Mouse (Mus musculus) hindbrain, embryonic 16.5 days (tissue): ENCODE results near the gene Fxr2. TPM values are rescaled to one million over a fixed set of nuclear protein-coding genes. Genes with fewer than 3 reads are reported as not detected.

Source experiments
- ATAC-seq: fragments of 200-750 bp; cut with Nextera tagmentation; 2 replicates; pipeline ENCODE4 v1.8.0; 2017; ENCODE audit warnings: moderate TSS enrichment, moderate library complexity
- H3K27ac ChIP-seq: fragments of 300-500 bp; sonication (generic); 2 replicates; pipeline ENCODE4 v1.5.1; 2014; ENCODE audit warnings: low read depth, mild to moderate bottlenecking, control low read depth, low read length, moderate library complexity
- H3K27me3 ChIP-seq: fragments of 300-500 bp; sonication (generic); replicated peaks from 2 replicates; pipeline ENCODE4 v1.6.1; 2014; ENCODE audit warnings: low read length; ENCODE audit not compliant: control insufficient read depth, insufficient read depth
- H3K36me3 ChIP-seq: fragments of 300-500 bp; sonication (generic); 2 replicates; pipeline ENCODE4 v1.6.1; 2014; ENCODE audit warnings: mild to moderate bottlenecking, low read length, moderate library complexity, mixed read lengths; ENCODE audit not compliant: control insufficient read depth, insufficient read depth
- H3K4me1 ChIP-seq: fragments of 300-500 bp; sonication (generic); 2 replicates; pipeline ENCODE4 v1.6.1; 2014; ENCODE audit warnings: low read depth, low read length; ENCODE audit not compliant: control insufficient read depth, insufficient read depth
- H3K4me2 ChIP-seq: fragments of 300-500 bp; sonication (generic); 2 replicates; pipeline ENCODE4 v1.6.1; 2014; ENCODE audit warnings: mild to moderate bottlenecking, low read length, control low read depth, moderate library complexity
- H3K4me3 ChIP-seq: fragments of 300-500 bp; sonication (generic); 2 replicates; pipeline ENCODE4 v1.5.1; 2014; ENCODE audit warnings: mild to moderate bottlenecking, low read length, control low read depth, moderate library complexity
- H3K9ac ChIP-seq: fragments of 300-500 bp; sonication (generic); 2 replicates; pipeline ENCODE4 v1.6.1; 2014; ENCODE audit warnings: low read depth, mild to moderate bottlenecking, control low read depth, low read length, moderate library complexity
- H3K9me3 ChIP-seq: fragments of 300-500 bp; sonication (generic); 2 replicates; pipeline ENCODE4 v1.6.1; 2014; ENCODE audit warnings: mild to moderate bottlenecking, low read length, moderate library complexity; ENCODE audit not compliant: control insufficient read depth
- WGBS: fragments of 180-500 bp; shearing (Covaris S2); extraction: QIAGEN DNeasy Blood & Tissue Kit; methylation state at CpG from one replicate; pipeline ENCODE4 v1.1.7; 2014; 5-methylcytosine and 5-hydroxymethylcytosine counted together
- polyA plus RNA-seq: library from polyadenylated mRNA; unstranded; fragments of >200 nt; fragmentation: Nextera tagmentation; extraction: Ambion mirVana; gene quantifications from 2 replicates; pipeline ENCODE4 v1.2.1, GENCODE M21; 2015

Gene Fxr2
- polyA plus RNA-seq, 1 experiment from 2014 or later: 32.1 TPM

GRCm38 (mm10) chr11:69661221-69661881, 28.6 kb downstream of the Fxr2 start:
- no peak for ATAC-seq
- Histone ChIP-seq H3K27me3 (no peaks in the 10 kb centered on the region), H3K4me2 (peak overlapping the region; percentile 68), H3K9ac (peak overlapping the region; percentile 69), H3K36me3 (peaks cover 32% of the 10 kb centered on the region), H3K4me3 (peak overlapping the region; percentile 67), H3K4me1 (peaks cover 11% of the 10 kb centered on the region), H3K9me3 (no peaks in the 10 kb centered on the region), H3K27ac (peak overlapping the region; percentile 91)
- 65% methylated on average over 3 of the region's 3 CpGs for WGBS

DNA sequence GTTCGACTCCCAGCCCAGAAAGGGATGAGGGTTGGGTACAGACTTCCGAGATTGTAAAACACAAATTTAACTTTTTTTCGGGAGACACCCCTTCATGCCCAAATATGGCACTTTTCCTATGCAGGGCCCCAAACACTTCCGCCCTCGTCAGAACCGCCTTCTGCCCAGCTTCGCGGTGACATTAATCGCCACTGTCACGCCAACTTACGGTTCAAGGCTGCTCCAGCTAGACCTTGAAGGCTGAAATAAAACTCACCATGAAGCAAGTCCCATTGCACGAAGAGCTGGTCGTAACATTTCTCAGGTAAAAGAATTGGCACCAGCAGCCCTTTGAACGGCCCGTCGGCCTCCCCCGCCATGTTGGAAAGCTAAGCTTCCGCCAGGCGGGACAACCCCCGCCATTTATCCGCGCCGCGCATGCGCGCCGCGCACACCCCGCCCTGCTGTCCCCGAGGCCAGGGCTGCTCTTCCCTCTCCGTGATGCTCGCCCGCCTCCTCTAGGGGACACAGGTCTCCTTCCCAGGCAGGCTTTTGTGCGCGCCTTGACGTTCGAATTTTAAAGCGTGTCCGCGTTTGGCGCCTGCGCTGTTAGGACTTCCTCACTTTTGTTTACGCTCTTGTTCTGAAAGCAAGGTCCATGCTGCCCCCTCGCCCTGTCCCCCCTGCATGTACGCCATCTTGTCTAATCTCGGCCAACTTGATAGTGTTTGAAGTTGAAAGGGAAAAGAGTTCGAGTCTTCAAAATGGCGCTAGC, 29.6 kb downstream of the Fxr2 start, which contains the start of gene Mpdu1:
Gene Mpdu1 (minus strand): TSS at position 430 of the 754 bp plus-strand sequence.
- H3K36me3 ChIP-seq: peaks cover 31% of the 10 kb centered on the region
- peak within 1 kb of the TSS; percentile 67 for H3K4me3 ChIP-seq
- WGBS: under 1% methylated on average over 48 of the region's 48 CpGs
- H3K4me1 ChIP-seq: peaks cover 11% of the 10 kb centered on the region
- H3K9ac ChIP-seq: peak within 1 kb of the TSS; percentile 69
- peak within 1 kb of the TSS; percentile 68 for H3K4me2 ChIP-seq
- peak within 1 kb of the TSS; percentile 91 for H3K27ac ChIP-seq
- peak; percentile 97 for ATAC-seq
- no peaks in the 10 kb centered on the region for H3K27me3 ChIP-seq
- H3K9me3 ChIP-seq: no peaks in the 10 kb centered on the region

- Histone ChIP-seq H3K36me3 (peaks cover 33% of the 10 kb centered on the region), H3K27ac (peak overlapping the region; percentile 91), H3K4me2 (peak overlapping the region; percentile 68), H3K9me3 (no peaks in the 10 kb centered on the region), H3K27me3 (no peaks in the 10 kb centered on the region), H3K4me3 (peak overlapping the region; percentile 67), H3K9ac (peak overlapping the region; percentile 69), H3K4me1 (peaks cover 11% of the 10 kb centered on the region)
- peak; percentile 8 for ATAC-seq
- WGBS: 65% methylated on average over 13 of the region's 13 CpGs
Measured at GRCm38 (mm10) chr11:69662967-69663671, 30.3 kb downstream of the Fxr2 start.

DNA sequence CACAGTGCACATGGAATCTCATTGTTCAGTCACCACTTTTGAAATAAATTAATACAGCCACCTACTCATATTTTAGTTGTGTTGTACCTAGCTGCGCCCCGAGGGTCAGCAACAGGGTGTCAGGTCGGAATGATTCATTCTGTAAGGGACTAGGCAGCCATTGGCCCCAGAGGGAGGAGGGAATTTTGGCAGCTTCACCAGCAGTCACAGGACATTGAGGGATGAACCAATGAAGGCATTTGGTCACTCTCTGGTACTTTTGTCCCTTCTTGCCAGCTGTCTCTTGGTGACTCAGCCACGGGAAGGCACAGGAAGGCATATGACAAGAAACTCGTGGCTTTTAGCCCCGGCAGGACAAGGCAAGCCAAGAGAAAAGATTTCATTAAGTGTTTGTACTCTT, 31.0 kb downstream of the Fxr2 start:
- no peak for ATAC-seq
- Histone ChIP-seq H3K9me3 (no peaks in the 10 kb centered on the region), H3K9ac (no peak overlapping the region), H3K4me1 (peaks cover 11% of the 10 kb centered on the region), H3K4me3 (no peak overlapping the region), H3K27ac (peak overlapping the region; percentile 91; the same call in 1 of the 2 replicates), H3K27me3 (no peaks in the 10 kb centered on the region), H3K36me3 (peaks cover 31% of the 10 kb centered on the region), H3K4me2 (no peak overlapping the region)
- 88% methylated on average over 6 of the region's 6 CpGs for WGBS

- Histone ChIP-seq H3K4me2 (no peak overlapping the region), H3K27me3 (no peaks in the 10 kb centered on the region), H3K27ac (no peak overlapping the region), H3K36me3 (peaks cover 33% of the 10 kb centered on the region), H3K4me1 (peaks cover 19% of the 10 kb centered on the region), H3K4me3 (no peak overlapping the region), H3K9me3 (no peaks in the 10 kb centered on the region), H3K9ac (no peak overlapping the region)
- whole genome bisulfite sequencing: 95% methylated on average over 7 of the region's 7 CpGs
- no peak for ATAC-seq
Measured at GRCm38 (mm10) chr11:69664841-69665240, 32.1 kb downstream of the Fxr2 start.

DNA sequence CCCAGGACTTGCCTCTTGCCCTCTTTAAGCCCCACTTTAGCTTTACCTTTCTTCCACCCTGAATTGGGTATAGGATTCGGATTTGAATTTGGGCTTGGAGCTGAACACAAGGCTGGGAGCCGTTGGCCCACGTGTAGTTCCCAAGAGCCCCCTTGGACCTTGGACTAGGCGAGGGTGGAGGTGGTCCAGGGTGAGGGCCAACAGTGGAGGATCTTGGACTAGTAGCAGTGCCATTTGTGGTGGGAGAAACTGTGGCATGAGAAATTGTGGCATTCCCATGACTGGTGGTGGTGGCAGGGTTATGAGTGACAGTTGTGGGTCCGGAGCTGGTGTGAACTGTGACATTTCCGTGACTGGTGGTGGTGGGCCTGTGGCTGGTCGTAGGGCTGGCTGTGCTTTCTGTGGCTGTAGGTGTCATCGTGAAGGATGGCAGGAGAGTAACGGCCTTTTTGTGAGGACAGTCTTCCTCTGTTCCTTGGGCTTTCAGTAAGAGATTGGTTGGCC, 32.7 kb downstream of the Fxr2 start:
- H3K27ac ChIP-seq: no peak overlapping the region
- WGBS: 76% methylated on average over 9 of the region's 9 CpGs
- ATAC-seq: no peak

GRCm38 (mm10) chr11:69665961-69666664, 33.3 kb downstream of the Fxr2 start, which contains the start of gene Cd68:
Cd68 (minus strand) TSS chr11:69666153.
- WGBS: 40% methylated on average over 7 of the region's 7 CpGs
- Histone ChIP-seq H3K4me2 (no peak within 1 kb of the TSS), H3K27ac (no peak within 1 kb of the TSS), H3K27me3 (no peaks in the 10 kb centered on the region), H3K36me3 (peaks cover 35% of the 10 kb centered on the region), H3K4me1 (peaks cover 28% of the 10 kb centered on the region), H3K9ac (no peak within 1 kb of the TSS), H3K9me3 (no peaks in the 10 kb centered on the region), H3K4me3 (no peak within 1 kb of the TSS)
- ATAC-seq: no peak

More for the DNA sequence above, 32.7 kb downstream of the Fxr2 start:
- H3K4me3 ChIP-seq: no peak overlapping the region
- H3K9me3 ChIP-seq: no peaks in the 10 kb centered on the region
- peaks cover 35% of the 10 kb centered on the region for H3K36me3 ChIP-seq
- no peaks in the 10 kb centered on the region for H3K27me3 ChIP-seq
- no peak overlapping the region for H3K4me2 ChIP-seq
- peaks cover 25% of the 10 kb centered on the region for H3K4me1 ChIP-seq
- no peak overlapping the region for H3K9ac ChIP-seq

DNA sequence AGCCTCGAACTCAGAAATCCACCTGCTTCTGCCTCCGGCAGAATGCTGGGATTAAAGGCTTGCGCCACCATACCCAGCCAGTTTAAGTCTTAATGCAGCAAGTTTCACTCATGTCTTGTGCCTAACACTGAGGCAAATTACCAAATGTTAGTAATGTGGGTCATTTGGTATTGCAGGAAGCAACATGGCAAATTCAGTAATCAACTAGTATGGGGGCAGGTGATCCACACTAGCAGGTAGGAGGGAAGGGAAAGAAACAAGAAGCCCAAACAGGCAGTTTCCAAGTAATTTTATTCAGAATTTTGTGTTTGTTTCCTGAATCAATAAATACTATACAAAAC, 33.8 kb downstream of the Fxr2 start:
- Histone ChIP-seq H3K4me1 (peaks cover 24% of the 10 kb centered on the region), H3K9me3 (no peaks in the 10 kb centered on the region), H3K27me3 (no peaks in the 10 kb centered on the region), H3K4me3 (no peak overlapping the region), H3K27ac (no peak overlapping the region), H3K36me3 (peaks cover 35% of the 10 kb centered on the region), H3K4me2 (no peak overlapping the region), H3K9ac (no peak overlapping the region)
- no peak for ATAC-seq
- 86% methylated on average over 3 of the region's 3 CpGs for WGBS
